Mouse (Mus musculus): ENCODE measurements around the gene Thada.

GRCm38 (mm10) chr17:84351912-84352789 is 113.9 kb downstream of the Thada start:
- TF ChIP-seq CTCF (IDR thresholded peaks at IDR 0.05; ENCODE audit: borderline replicate concordance, insufficient read depth, low read depth, low read length) (no peak), POLR2A (IDR thresholded peaks at IDR 0.05; ENCODE audit: borderline replicate concordance, insufficient read depth, low read length) (no peak)

Measured in cerebellum, adult 2 months (tissue).